Mouse (Mus musculus) liver, embryonic 15.5 days (tissue): ENCODE results near the gene Cenpp. TPM values are rescaled to one million over a fixed set of nuclear protein-coding genes. Genes with fewer than 3 reads are reported as not detected.

ENCODE experiments used
- ATAC-seq: fragments of 200-750 bp; cut with Nextera tagmentation; 2 replicates; pipeline ENCODE4 v1.8.0; 2017; ENCODE audit warnings: moderate number of reproducible peaks, mild to moderate bottlenecking, moderate library complexity; ENCODE audit not compliant: insufficient read depth
- H3K27ac ChIP-seq: fragments of 300-500 bp; sonication (generic); replicated peaks from 2 replicates; pipeline ENCODE4 v1.5.1; 2015; ENCODE audit warnings: mild to moderate bottlenecking, inconsistent platforms
- H3K27me3 ChIP-seq: fragments of 300-500 bp; sonication (generic); 2 replicates; pipeline ENCODE4 v1.6.1; 2015; ENCODE audit warnings: mild to moderate bottlenecking, inconsistent platforms
- H3K36me3 ChIP-seq: fragments of 300-500 bp; sonication (generic); replicated peaks from 2 replicates; pipeline ENCODE4 v1.6.1; 2015; ENCODE audit warnings: moderate library complexity, mild to moderate bottlenecking, inconsistent platforms
- H3K4me1 ChIP-seq: fragments of 300-500 bp; sonication (generic); replicated peaks from 2 replicates; pipeline ENCODE4 v1.6.1; 2015; ENCODE audit warnings: inconsistent platforms
- H3K4me2 ChIP-seq: fragments of 300-500 bp; sonication (generic); 2 replicates; pipeline ENCODE4 v1.6.1; 2015; ENCODE audit warnings: moderate library complexity, mild to moderate bottlenecking, inconsistent platforms
- H3K4me3 ChIP-seq: fragments of 300-500 bp; sonication (generic); replicated peaks from 2 replicates; pipeline ENCODE4 v1.5.1; 2015; ENCODE audit warnings: mild to moderate bottlenecking, inconsistent platforms
- H3K9ac ChIP-seq: fragments of 300-500 bp; sonication (generic); 2 replicates; pipeline ENCODE4 v1.6.1; 2015; ENCODE audit warnings: moderate library complexity, mild to moderate bottlenecking, inconsistent platforms
- H3K9me3 ChIP-seq: fragments of 300-500 bp; sonication (generic); replicated peaks from 2 replicates; pipeline ENCODE4 v1.6.1; 2016; ENCODE audit warnings: inconsistent platforms
- WGBS: fragments of 180-500 bp; shearing (Covaris S2); methylation state at CpG from one replicate; pipeline ENCODE4 v1.1.7; 2015; ENCODE audit warnings: mixed read lengths; ENCODE audit not compliant: insufficient replicate concordance; 5-methylcytosine and 5-hydroxymethylcytosine counted together
- polyA plus RNA-seq: library from polyadenylated mRNA; unstranded; fragments of >200 nt; fragmentation: Nextera tagmentation; extraction: Ambion mirVana; gene quantifications from 2 replicates; pipeline ENCODE4 v1.2.1, GENCODE M21; 2015

The Cenpp gene
- polyA plus RNA-seq, 1 experiment from 2014 or later: 22.7 TPM

DNA sequence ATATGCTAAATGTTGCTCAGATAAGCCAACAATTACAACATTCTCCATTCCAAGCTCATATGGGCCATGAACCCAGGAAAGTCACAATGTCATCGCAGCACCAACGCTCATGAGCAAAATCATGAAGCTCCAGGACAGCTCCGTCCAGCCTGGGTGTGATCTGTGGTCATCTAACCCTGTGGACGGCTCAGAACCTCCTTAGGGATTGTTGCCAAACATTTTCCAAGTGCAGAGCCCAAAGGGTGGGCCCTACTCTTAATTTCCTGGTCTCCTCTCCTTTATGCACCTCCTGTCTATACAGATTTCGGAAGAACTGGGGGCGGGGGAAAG lies 179.9 kb downstream of the Cenpp start:
- no peak overlapping the region for H3K4me3 ChIP-seq
- H3K27me3 ChIP-seq: no peaks in the 10 kb centered on the region
- H3K27ac ChIP-seq: no peak overlapping the region
- no peak overlapping the region for H3K9ac ChIP-seq
- H3K4me1 ChIP-seq: 0 out of 2 replicates have a peak, but pooled peaks cover 11% of the 10 kb centered on the region
- H3K36me3 ChIP-seq: no peaks in the 10 kb centered on the region
- ATAC-seq: no peak
- no peak overlapping the region for H3K4me2 ChIP-seq
- 82% methylated on average over 6 of the region's 6 CpGs for WGBS
- H3K9me3 ChIP-seq: no peaks in the 10 kb centered on the region

DNA sequence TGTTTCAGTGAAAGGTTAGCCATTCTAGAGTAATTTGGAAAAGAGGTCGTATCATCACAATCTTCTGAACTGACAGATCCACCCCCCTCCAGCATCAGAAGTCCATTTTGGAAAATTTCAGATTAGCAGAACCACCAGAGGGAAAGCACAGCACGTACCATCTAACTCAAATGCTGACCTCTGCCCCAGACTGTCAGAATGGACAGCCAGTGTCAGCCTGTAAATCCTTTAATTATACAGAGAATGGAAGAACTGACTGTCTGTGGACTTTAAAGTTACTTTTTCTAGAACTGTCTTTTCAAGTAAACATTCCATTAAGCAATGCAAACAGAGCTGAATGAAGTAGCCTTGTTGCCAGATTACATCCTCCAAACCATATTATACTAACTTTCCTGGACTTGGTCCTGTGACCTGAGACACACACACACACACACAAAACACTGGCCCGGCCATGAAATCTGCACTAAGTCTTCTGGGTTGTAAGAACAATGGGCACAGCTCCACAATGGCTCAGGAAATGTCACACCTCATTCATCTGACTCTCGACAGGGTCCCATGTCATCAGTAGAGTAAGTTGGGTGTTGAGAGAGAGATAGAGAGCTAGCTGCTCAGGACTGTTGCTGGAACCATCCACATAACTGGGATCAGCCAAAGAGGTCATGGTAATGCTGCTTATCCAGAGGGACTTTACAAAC lies 180.5 kb downstream of the Cenpp start:
- Histone ChIP-seq H3K9ac (no peak overlapping the region), H3K36me3 (no peaks in the 10 kb centered on the region), H3K4me3 (no peak overlapping the region), H3K4me1 (0 out of 2 replicates have a peak, but pooled peaks cover 11% of the 10 kb centered on the region), H3K4me2 (no peak overlapping the region), H3K27me3 (no peaks in the 10 kb centered on the region), H3K9me3 (no peaks in the 10 kb centered on the region), H3K27ac (no peak overlapping the region; the same call in 1 of the 2 replicates)
- ATAC-seq: peak; percentile 44; the same call in 1 of the 2 replicates
- WGBS: 65% methylated on average over 4 of the region's 4 CpGs

DNA sequence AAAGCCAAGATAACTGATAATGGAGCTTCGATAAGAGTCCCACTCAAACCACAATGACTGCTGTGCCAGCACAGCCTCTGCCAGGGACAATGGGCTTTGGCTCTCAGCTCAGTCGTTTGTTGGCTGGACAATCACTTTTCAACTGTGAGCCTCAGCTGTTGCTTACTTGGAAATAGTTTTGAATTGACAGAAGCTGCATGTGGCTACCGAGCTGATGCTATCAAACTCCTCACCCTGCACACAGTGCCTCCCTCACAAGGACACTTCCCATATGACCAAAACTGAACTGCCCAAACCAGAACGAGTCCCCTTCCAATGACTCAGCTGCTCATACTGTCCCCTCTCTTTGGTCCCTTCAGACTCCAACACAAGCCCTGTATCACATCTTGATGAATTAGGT lies 181.8 kb downstream of the Cenpp start:
- H3K27me3 ChIP-seq: no peaks in the 10 kb centered on the region
- H3K27ac ChIP-seq: no peak overlapping the region
- H3K36me3 ChIP-seq: 0 out of 2 replicates have a peak, but pooled peaks cover under 1% of the 10 kb centered on the region
- no peak overlapping the region for H3K4me2 ChIP-seq
- 29% methylated on average over 4 of the region's 4 CpGs for WGBS
- H3K4me1 ChIP-seq: peaks cover 13% of the 10 kb centered on the region; the same call in 1 of the 2 replicates
- no peak overlapping the region for H3K4me3 ChIP-seq
- H3K9ac ChIP-seq: no peak overlapping the region
- no peaks in the 10 kb centered on the region for H3K9me3 ChIP-seq
- no peak for ATAC-seq

DNA sequence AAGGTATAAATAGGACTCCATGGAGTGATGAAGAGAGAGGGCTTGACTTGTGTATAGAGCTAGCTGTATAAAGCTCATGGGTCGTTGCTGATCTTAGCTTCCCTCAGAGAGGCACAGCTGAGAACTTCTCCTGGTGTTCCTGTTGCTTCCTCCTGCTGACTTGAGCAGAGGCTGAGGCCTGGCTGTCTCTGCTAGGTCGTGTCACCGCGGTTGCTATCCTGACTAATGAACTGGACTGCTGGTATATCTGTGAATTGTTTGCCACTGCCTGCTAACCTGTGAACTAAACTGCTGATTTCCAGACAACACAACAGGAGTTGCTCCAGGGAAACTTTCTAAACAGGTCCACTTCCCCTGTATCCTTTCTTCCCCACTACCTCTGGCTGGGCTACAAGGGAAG lies 182.3 kb downstream of the Cenpp start:
- Histone ChIP-seq H3K27ac (no peak overlapping the region), H3K36me3 (0 out of 2 replicates have a peak, but pooled peaks cover 5% of the 10 kb centered on the region), H3K27me3 (no peaks in the 10 kb centered on the region), H3K9me3 (no peaks in the 10 kb centered on the region), H3K4me2 (no peak overlapping the region), H3K9ac (no peak overlapping the region), H3K4me1 (peaks cover 16% of the 10 kb centered on the region; the same call in 1 of the 2 replicates), H3K4me3 (no peak overlapping the region)
- 59% methylated on average over 4 of the region's 4 CpGs for WGBS
- no peak for ATAC-seq

DNA sequence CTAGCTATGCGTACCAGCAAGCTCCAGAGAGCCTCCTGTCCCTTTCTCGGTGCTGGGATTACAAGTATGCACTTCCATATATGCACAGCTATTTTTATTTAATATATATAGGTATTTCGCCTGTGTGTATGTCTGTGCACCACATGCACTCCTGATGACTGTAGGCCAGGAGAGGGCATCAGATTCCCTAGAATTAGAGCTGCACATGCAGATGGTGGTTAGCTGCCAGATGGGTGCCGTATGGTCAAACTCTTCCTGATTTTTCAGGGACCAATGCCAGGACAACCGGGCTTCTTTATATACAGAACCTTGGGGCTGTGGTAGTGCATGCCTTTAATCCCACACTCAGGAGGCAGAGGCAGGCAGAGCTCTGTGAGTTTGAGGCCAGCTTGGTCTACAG lies 183.6 kb downstream of the Cenpp start:
- H3K27me3 ChIP-seq: no peaks in the 10 kb centered on the region
- peaks cover 16% of the 10 kb centered on the region; the same call in 1 of the 2 replicates for H3K4me1 ChIP-seq
- no peak overlapping the region for H3K4me2 ChIP-seq
- H3K9ac ChIP-seq: no peak overlapping the region
- H3K4me3 ChIP-seq: no peak overlapping the region
- H3K9me3 ChIP-seq: no peaks in the 10 kb centered on the region
- no peak for ATAC-seq
- WGBS: 68% methylated on average over 5 of the region's 5 CpGs
- no peak overlapping the region for H3K27ac ChIP-seq
- peaks cover 19% of the 10 kb centered on the region for H3K36me3 ChIP-seq

DNA sequence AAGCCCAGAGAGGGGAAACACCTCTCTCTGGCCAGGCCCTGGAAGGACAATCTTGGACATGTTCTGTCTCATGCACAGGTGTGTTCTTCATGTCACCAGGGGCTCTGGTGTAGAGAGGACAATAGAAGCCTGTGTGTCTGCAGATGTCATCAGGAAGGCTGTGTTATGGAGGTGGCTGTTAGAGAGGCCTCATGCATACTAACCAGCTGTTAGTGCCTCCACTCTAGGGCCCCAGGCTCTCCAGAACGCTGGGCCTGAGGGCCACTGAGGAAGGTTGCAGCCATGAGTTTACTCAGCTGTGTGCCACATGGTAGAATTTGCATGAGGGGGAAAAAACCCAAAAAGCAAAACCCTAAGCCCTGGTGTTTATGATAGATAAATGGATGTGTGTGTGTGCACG lies 185.0 kb downstream of the Cenpp start:
- Histone ChIP-seq H3K9me3 (no peaks in the 10 kb centered on the region), H3K27me3 (no peaks in the 10 kb centered on the region), H3K4me2 (no peak overlapping the region), H3K4me1 (peaks cover 15% of the 10 kb centered on the region; the same call in 1 of the 2 replicates), H3K36me3 (peaks cover 29% of the 10 kb centered on the region), H3K27ac (no peak overlapping the region), H3K4me3 (no peak overlapping the region), H3K9ac (no peak overlapping the region)
- WGBS: 61% methylated on average over 2 of the region's 2 CpGs
- no peak for ATAC-seq

DNA sequence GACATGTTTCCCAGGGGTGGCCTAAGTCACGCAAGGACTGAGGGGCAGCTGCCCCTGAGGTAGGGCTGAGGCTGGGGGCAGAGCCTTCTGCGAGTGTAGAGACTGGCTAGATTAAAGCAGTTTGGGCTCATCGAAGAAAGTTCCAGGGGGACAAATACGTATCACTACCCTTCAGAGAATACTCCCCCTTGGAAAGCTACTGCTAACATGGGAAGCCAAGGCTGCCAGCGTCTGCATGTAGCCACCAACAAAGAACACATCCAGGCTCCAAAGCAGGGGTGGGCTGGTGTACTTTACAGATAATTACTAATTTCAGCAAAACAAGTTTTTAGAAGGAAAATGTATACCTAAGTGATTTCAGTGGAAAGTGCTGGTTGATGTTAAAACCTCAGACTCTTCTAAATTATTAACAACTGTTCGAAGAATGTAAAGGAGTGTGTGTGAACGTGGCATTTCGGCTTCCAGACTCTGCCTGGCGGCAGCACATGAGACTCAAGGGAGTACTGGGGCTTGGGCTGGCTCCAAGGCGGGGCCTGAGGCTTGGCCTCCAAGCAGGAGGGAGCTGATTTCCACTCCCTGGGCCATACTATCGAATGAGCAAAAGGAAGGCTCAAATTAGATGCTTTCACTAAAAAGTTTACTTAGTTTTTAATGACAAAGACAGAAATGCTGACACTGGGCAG lies 186.1 kb downstream of the Cenpp start:
- Histone ChIP-seq H3K9ac (no peak overlapping the region), H3K9me3 (no peaks in the 10 kb centered on the region), H3K4me1 (peaks cover 9% of the 10 kb centered on the region; the same call in 1 of the 2 replicates), H3K4me3 (no peak overlapping the region), H3K27ac (no peak overlapping the region), H3K4me2 (no peak overlapping the region), H3K36me3 (peaks cover 39% of the 10 kb centered on the region), H3K27me3 (no peaks in the 10 kb centered on the region)
- 73% methylated on average over 11 of the region's 11 CpGs for WGBS
- ATAC-seq: no peak

DNA sequence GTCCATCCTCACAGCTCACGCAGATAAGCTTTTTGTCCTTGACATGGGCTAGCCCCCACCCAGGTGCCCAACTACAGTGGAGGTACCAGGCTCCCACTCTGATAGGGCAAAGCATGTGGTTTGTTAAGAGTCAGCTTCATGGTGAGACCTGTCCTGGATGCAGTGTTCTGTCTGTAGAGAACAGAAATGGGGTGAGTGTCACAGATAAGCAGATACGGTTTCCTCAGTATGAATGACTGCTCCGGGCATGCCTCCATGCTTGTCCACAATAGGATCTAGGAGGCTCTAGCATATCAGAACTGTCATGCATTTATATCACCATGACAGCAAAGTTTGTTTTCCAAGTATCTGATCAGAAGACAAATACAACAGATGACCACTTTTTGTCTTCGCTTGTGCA lies 186.7 kb downstream of the Cenpp start:
- Histone ChIP-seq H3K4me3 (no peak overlapping the region), H3K9ac (no peak overlapping the region), H3K4me1 (peaks cover 5% of the 10 kb centered on the region; the same call in 1 of the 2 replicates), H3K4me2 (no peak overlapping the region), H3K36me3 (peaks cover 45% of the 10 kb centered on the region), H3K27ac (no peak overlapping the region), H3K27me3 (no peaks in the 10 kb centered on the region), H3K9me3 (no peaks in the 10 kb centered on the region)
- peak; percentile 83 for ATAC-seq
- 47% methylated on average over 4 of the region's 4 CpGs for WGBS

DNA sequence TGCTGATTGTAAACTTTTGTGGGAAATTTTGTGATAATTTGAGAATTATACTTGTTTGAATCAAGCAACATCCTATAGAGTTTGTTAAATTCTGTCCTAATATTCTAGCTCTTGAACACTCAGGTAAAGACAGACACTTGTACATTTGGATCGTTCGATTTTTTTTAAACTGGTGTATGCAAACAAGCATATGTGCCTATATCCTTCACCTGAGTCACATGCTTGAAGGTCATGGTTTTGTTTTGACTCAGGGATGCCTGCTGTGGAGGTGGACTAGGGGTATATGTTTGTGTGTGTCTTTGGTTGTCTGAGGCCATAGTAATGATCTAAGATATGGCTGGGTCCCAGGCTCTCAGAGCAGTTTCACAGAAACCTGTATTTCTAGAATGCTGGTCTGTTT lies 189.7 kb downstream of the Cenpp start:
- H3K27me3 ChIP-seq: no peaks in the 10 kb centered on the region
- H3K36me3 ChIP-seq: peaks cover 64% of the 10 kb centered on the region
- no peak overlapping the region for H3K4me2 ChIP-seq
- WGBS: 84% methylated on average over 2 of the region's 2 CpGs
- H3K27ac ChIP-seq: no peak overlapping the region
- H3K4me3 ChIP-seq: no peak overlapping the region
- H3K9ac ChIP-seq: no peak overlapping the region
- ATAC-seq: no peak
- H3K4me1 ChIP-seq: peaks cover 5% of the 10 kb centered on the region; the same call in 1 of the 2 replicates
- H3K9me3 ChIP-seq: no peaks in the 10 kb centered on the region

DNA sequence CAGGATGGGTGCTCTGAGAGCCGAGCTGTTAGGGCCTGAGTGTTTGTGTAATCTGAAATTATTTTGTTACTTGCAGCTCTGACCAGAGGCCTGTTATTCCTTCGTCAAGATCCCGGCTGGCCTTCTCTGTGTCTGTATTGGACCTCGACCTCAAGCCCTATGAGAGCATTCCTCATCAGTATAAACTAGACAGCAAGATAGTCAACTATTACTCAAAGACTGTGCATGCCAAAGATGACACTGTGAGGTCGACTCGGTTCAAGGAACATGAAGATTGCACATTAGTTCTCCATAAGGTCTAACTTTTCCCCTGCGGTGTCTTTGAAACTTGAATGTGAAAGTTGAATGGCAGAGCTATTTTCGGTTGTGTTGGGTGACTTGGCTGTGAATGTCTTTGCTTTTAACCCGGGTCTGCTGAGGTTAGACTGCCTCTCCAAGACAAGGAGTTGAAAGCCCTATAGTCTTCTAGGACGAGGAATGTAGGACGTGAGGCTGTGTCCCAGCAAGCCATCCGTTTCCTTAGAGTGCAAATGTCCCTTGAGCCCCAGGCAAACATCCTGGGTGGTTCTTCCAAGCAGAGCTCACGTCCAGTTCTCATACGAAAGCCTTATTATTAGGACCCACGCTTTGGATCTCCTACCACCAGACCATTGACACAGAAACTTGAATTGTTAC lies 191.0 kb downstream of the Cenpp start:
- ATAC-seq: no peak
- H3K4me1 ChIP-seq: peaks cover 5% of the 10 kb centered on the region; the same call in 1 of the 2 replicates
- H3K27me3 ChIP-seq: no peaks in the 10 kb centered on the region
- H3K36me3 ChIP-seq: peaks cover 73% of the 10 kb centered on the region
- H3K4me3 ChIP-seq: no peak overlapping the region
- H3K9me3 ChIP-seq: no peaks in the 10 kb centered on the region
- no peak overlapping the region for H3K4me2 ChIP-seq
- H3K9ac ChIP-seq: no peak overlapping the region
- H3K27ac ChIP-seq: no peak overlapping the region
- WGBS: 79% methylated on average over 15 of the region's 15 CpGs
